Mouse (Mus musculus): Measurements from ENCODE around the gene Tbc1d4. TPM values are rescaled to one million over a fixed set of nuclear protein-coding genes. Genes with fewer than 3 reads are reported as not detected.
A peak's percentile ranks its signal among the peaks of the same experiment; 100 is the strongest.

Gene Tbc1d4
- 5.9 and 8.7 TPM in 2 replicates for polyA plus RNA-seq (2014; fragmentation: Nextera tagmentation; extraction: Ambion mirVana)

GRCm38 (mm10) chr14:101608519-101609368 is at the start of gene Tbc1d4:
TSS of gene Tbc1d4 (minus strand) at chr14:101609191.
- peak within 1 kb of the TSS; percentile 59 for H3K9ac ChIP-seq
- DNase-seq (ENCODE audit: low spot score) (peak; percentile 67), ATAC-seq (ENCODE audit: low FRiP score) (peak; percentile 85)
- H3K9me3 ChIP-seq (ENCODE audit: control insufficient read depth, low read length): no peaks in the 10 kb centered on the region
- peak within 1 kb of the TSS; percentile 55 for H3K4me3 ChIP-seq (replicated peaks; ENCODE audit: low read length)
- H3K27ac ChIP-seq: peak within 1 kb of the TSS; percentile 22
- H3K27me3 ChIP-seq (ENCODE audit: control insufficient read depth, insufficient read depth, low read length): no peaks in the 10 kb centered on the region
- peaks cover 8% of the 10 kb centered on the region for H3K4me1 ChIP-seq (replicated peaks; ENCODE audit: control insufficient read depth, insufficient read depth, low read length)
- H3K4me2 ChIP-seq (replicated peaks): peak within 1 kb of the TSS; percentile 99
- under 1% methylated on average over 51 of the region's 62 CpGs for WGBS
- H3K36me3 ChIP-seq (replicated peaks; ENCODE audit: control insufficient read depth, insufficient read depth): no peaks in the 10 kb centered on the region

GRCm38 (mm10) chr14:101656307-101656706 is 47.3 kb upstream of the Tbc1d4 start:
- no peak for ATAC-seq (ENCODE audit: low FRiP score)
- WGBS: 89% methylated on average over 10 of the region's 10 CpGs
- H3K36me3 ChIP-seq (replicated peaks; ENCODE audit: control insufficient read depth, insufficient read depth): peaks cover 19% of the 10 kb centered on the region; the same call in 1 of the 2 replicates
- H3K4me3 ChIP-seq (replicated peaks; ENCODE audit: low read length): no peak overlapping the region
- no peak for DNase-seq (ENCODE audit: low spot score)
- no peak overlapping the region for H3K9ac ChIP-seq
- no peak overlapping the region for H3K27ac ChIP-seq
- no peaks in the 10 kb centered on the region for H3K9me3 ChIP-seq (ENCODE audit: control insufficient read depth, low read length)
- H3K4me2 ChIP-seq (replicated peaks): no peak overlapping the region
- H3K27me3 ChIP-seq (ENCODE audit: control insufficient read depth, insufficient read depth, low read length): no peaks in the 10 kb centered on the region
- H3K4me1 ChIP-seq (replicated peaks; ENCODE audit: control insufficient read depth, insufficient read depth, low read length): peaks cover 13% of the 10 kb centered on the region

- ATAC-seq (ENCODE audit: low FRiP score) (peak; percentile 35), DNase-seq (ENCODE audit: low spot score) (peak; percentile 40)
- peaks cover 6% of the 10 kb centered on the region; the same call in 1 of the 2 replicates for H3K36me3 ChIP-seq (replicated peaks; ENCODE audit: control insufficient read depth, insufficient read depth)
- peak overlapping the region; percentile 74 for H3K4me2 ChIP-seq (replicated peaks)
- H3K9me3 ChIP-seq (ENCODE audit: control insufficient read depth, low read length): no peaks in the 10 kb centered on the region
- peak overlapping the region; percentile 92 for H3K4me3 ChIP-seq (replicated peaks; ENCODE audit: low read length)
- WGBS: 1% methylated on average over 10 of the region's 10 CpGs
- H3K27me3 ChIP-seq (ENCODE audit: control insufficient read depth, insufficient read depth, low read length): no peaks in the 10 kb centered on the region
- H3K9ac ChIP-seq: peak overlapping the region; percentile 90
- peak overlapping the region; percentile 68 for H3K27ac ChIP-seq
- H3K4me1 ChIP-seq (replicated peaks; ENCODE audit: control insufficient read depth, insufficient read depth, low read length): peaks cover 13% of the 10 kb centered on the region
Measured at GRCm38 (mm10) chr14:101654526-101654909, 45.5 kb upstream of the Tbc1d4 start.

GRCm38 (mm10) chr14:101653581-101654525 is 44.9 kb upstream of the Tbc1d4 start, which contains the start of gene Uchl3:
TSS of gene Uchl3 (plus strand) at chr14:101653967.
- Histone ChIP-seq H3K4me3 (replicated peaks; ENCODE audit: low read length) (peak within 1 kb of the TSS; percentile 92), H3K36me3 (replicated peaks; ENCODE audit: control insufficient read depth, insufficient read depth) (no peaks in the 10 kb centered on the region; the same call in 1 of the 2 replicates), H3K9ac (peak within 1 kb of the TSS; percentile 90), H3K9me3 (ENCODE audit: control insufficient read depth, low read length) (no peaks in the 10 kb centered on the region), H3K4me1 (replicated peaks; ENCODE audit: control insufficient read depth, insufficient read depth, low read length) (peaks cover 13% of the 10 kb centered on the region), H3K27me3 (ENCODE audit: control insufficient read depth, insufficient read depth, low read length) (no peaks in the 10 kb centered on the region), H3K27ac (peak within 1 kb of the TSS; percentile 68), H3K4me2 (replicated peaks) (peak within 1 kb of the TSS; percentile 74)
- ATAC-seq (ENCODE audit: low FRiP score): peak; percentile 92
- WGBS: under 1% methylated on average over 79 of the region's 81 CpGs
- DNase-seq (ENCODE audit: low spot score): peak; percentile 100

GRCm38 (mm10) chr14:101652571-101652970 is 43.6 kb upstream of the Tbc1d4 start:
- 97% methylated on average over 6 of the region's 6 CpGs for WGBS
- H3K9me3 ChIP-seq (ENCODE audit: control insufficient read depth, low read length): no peaks in the 10 kb centered on the region

GRCm38 (mm10) chr14:101650551-101650950 is 41.6 kb upstream of the Tbc1d4 start:
- Histone ChIP-seq H3K4me2 (replicated peaks) (no peak overlapping the region), H3K27me3 (ENCODE audit: control insufficient read depth, insufficient read depth, low read length) (no peaks in the 10 kb centered on the region), H3K9ac (no peak overlapping the region), H3K36me3 (replicated peaks; ENCODE audit: control insufficient read depth, insufficient read depth) (no peaks in the 10 kb centered on the region), H3K27ac (no peak overlapping the region), H3K4me1 (replicated peaks; ENCODE audit: control insufficient read depth, insufficient read depth, low read length) (peaks cover 7% of the 10 kb centered on the region), H3K9me3 (ENCODE audit: control insufficient read depth, low read length) (no peaks in the 10 kb centered on the region), H3K4me3 (replicated peaks; ENCODE audit: low read length) (no peak overlapping the region)
- WGBS: 92% methylated on average over 4 of the region's 4 CpGs
- DNase-seq (ENCODE audit: low spot score) (no peak), ATAC-seq (ENCODE audit: low FRiP score) (no peak)

More at GRCm38 (mm10) chr14:101652571-101652970, 43.6 kb upstream of the Tbc1d4 start:
- Histone ChIP-seq H3K9ac (no peak overlapping the region), H3K27ac (no peak overlapping the region), H3K4me2 (replicated peaks) (no peak overlapping the region), H3K36me3 (replicated peaks; ENCODE audit: control insufficient read depth, insufficient read depth) (no peaks in the 10 kb centered on the region), H3K4me1 (replicated peaks; ENCODE audit: control insufficient read depth, insufficient read depth, low read length) (peaks cover 13% of the 10 kb centered on the region), H3K4me3 (replicated peaks; ENCODE audit: low read length) (no peak overlapping the region), H3K27me3 (ENCODE audit: control insufficient read depth, insufficient read depth, low read length) (no peaks in the 10 kb centered on the region)
- ATAC-seq (ENCODE audit: low FRiP score) (no peak), DNase-seq (ENCODE audit: low spot score) (no peak)

DNA sequence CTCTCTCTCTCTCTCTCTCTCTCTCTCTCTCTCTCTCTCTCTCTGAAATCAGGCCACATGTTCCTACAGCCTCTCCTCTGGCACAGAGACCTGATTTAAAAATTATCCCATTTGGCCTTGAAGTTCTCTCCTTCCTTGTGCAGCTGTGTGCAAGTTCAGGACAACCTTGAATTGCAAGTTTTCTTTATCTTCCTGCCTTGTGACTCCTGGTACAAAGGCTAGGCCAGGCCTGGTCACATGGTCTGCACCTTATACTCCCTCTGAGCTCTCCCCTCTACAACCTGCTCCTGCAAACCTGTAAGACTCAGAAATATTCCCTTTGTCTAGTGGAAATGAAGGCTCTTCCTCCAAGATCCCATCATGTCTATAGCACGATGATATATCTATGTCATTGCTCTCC is 36.0 kb upstream of the Tbc1d4 start:
- Histone ChIP-seq H3K27ac (no peak overlapping the region), H3K9me3 (ENCODE audit: control insufficient read depth, low read length) (no peaks in the 10 kb centered on the region), H3K27me3 (ENCODE audit: control insufficient read depth, insufficient read depth, low read length) (no peaks in the 10 kb centered on the region), H3K4me3 (replicated peaks; ENCODE audit: low read length) (no peak overlapping the region), H3K4me2 (replicated peaks) (no peak overlapping the region), H3K4me1 (replicated peaks; ENCODE audit: control insufficient read depth, insufficient read depth, low read length) (no peaks in the 10 kb centered on the region), H3K9ac (no peak overlapping the region), H3K36me3 (replicated peaks; ENCODE audit: control insufficient read depth, insufficient read depth) (no peaks in the 10 kb centered on the region)
- no peak for ATAC-seq (ENCODE audit: low FRiP score)
- no peak for DNase-seq (ENCODE audit: low spot score)
- WGBS: 84% methylated on average over 1 of the region's 1 CpGs

- H3K4me1 ChIP-seq (replicated peaks; ENCODE audit: control insufficient read depth, insufficient read depth, low read length): peaks cover 9% of the 10 kb centered on the region; the same call in 1 of the 2 replicates
- under 1% methylated on average over 39 of the region's 39 CpGs for WGBS
- H3K4me3 ChIP-seq (replicated peaks; ENCODE audit: low read length): peak within 1 kb of the TSS; percentile 71
- ATAC-seq (ENCODE audit: low FRiP score) (peak; percentile 99), DNase-seq (ENCODE audit: low spot score) (peak; percentile 90)
- H3K27me3 ChIP-seq (ENCODE audit: control insufficient read depth, insufficient read depth, low read length): no peaks in the 10 kb centered on the region
- H3K9me3 ChIP-seq (ENCODE audit: control insufficient read depth, low read length): no peaks in the 10 kb centered on the region
- peaks cover 6% of the 10 kb centered on the region; the same call in 1 of the 2 replicates for H3K36me3 ChIP-seq (replicated peaks; ENCODE audit: control insufficient read depth, insufficient read depth)
- peak within 1 kb of the TSS; percentile 87 for H3K27ac ChIP-seq
- peak within 1 kb of the TSS; percentile 86 for H3K9ac ChIP-seq
- peak within 1 kb of the TSS; percentile 73 for H3K4me2 ChIP-seq (replicated peaks)
Measured at GRCm38 (mm10) chr14:101640153-101640843, 31.3 kb upstream of the Tbc1d4 start, which contains the start of gene Commd6. TSS of gene Commd6 (minus strand) at chr14:101640686.

Data from hindbrain, embryonic 14.5 days (tissue).